Mouse (Mus musculus) forebrain, postnatal 0 days (tissue): ENCODE results near the gene Iqck. TPM values are rescaled to one million over a fixed set of nuclear protein-coding genes. Genes with fewer than 3 reads are reported as not detected.

Experiments used
- ATAC-seq: fragments of 200-750 bp; cut with Nextera tagmentation; 2 replicates; pipeline ENCODE4 v1.8.0; 2017; ENCODE audit warnings: mild to moderate bottlenecking, moderate library complexity
- DNase-seq: peaks from one replicate; pipeline ENCODE4 v3.0.0-alpha.2; 2015
- H3K27ac ChIP-seq: fragments of 300-500 bp; sonication (generic); 2 replicates; pipeline ENCODE4 v1.5.1; 2014; ENCODE audit warnings: low read depth, mild to moderate bottlenecking, antibody characterized with exemption, low read length, moderate library complexity, mixed read lengths
- H3K27me3 ChIP-seq: fragments of 300-500 bp; sonication (generic); 2 replicates; pipeline ENCODE4 v1.6.1; 2014; ENCODE audit warnings: mild to moderate bottlenecking, low read length, mixed read lengths; ENCODE audit not compliant: insufficient read depth
- H3K36me3 ChIP-seq: fragments of 300-500 bp; sonication (generic); 2 replicates; pipeline ENCODE4 v1.6.1; 2014; ENCODE audit warnings: mild to moderate bottlenecking, moderate library complexity; ENCODE audit not compliant: insufficient read depth
- H3K4me1 ChIP-seq: fragments of 300-500 bp; sonication (generic); 2 replicates; pipeline ENCODE4 v1.6.1; 2014; ENCODE audit warnings: antibody characterized with exemption; ENCODE audit not compliant: insufficient read depth
- H3K4me2 ChIP-seq: fragments of 300-500 bp; sonication (generic); 2 replicates; pipeline ENCODE4 v1.6.1; 2014; ENCODE audit warnings: low read depth, mild to moderate bottlenecking, moderate library complexity
- H3K4me3 ChIP-seq: fragments of 300-500 bp; sonication (generic); 2 replicates; pipeline ENCODE4 v1.5.1; 2014; ENCODE audit warnings: low read depth, low read length, mixed read lengths
- H3K9ac ChIP-seq: fragments of 300-500 bp; sonication (generic); 2 replicates; pipeline ENCODE4 v1.6.1; 2014; ENCODE audit warnings: mild to moderate bottlenecking
- H3K9me3 ChIP-seq: fragments of 300-500 bp; sonication (generic); 2 replicates; pipeline ENCODE4 v1.6.1; 2016; ENCODE audit warnings: low read length
- CTCF ChIP-seq: sonication (generic); IDR thresholded peaks from 2 replicates; pipeline ENCODE4 v1.5.1; 2016; ENCODE audit warnings: antibody characterized with exemption, control low read depth, low read depth
- WGBS: fragments of 180-500 bp; shearing (Covaris S2); extraction: QIAGEN DNeasy Blood & Tissue Kit; methylation state at CpG from one replicate; pipeline ENCODE4 v1.1.7; 2014; 5-methylcytosine and 5-hydroxymethylcytosine counted together
- polyA plus RNA-seq: library from polyadenylated mRNA; unstranded; fragments of >200 nt; fragmentation: Nextera tagmentation; extraction: Ambion mirVana; gene quantifications from 2 replicates; pipeline ENCODE4 v1.2.1, GENCODE M21; 2015
- total RNA-seq: library from RNA; depleted of rRNA; stranded (reverse); fragments of >200 nt; gene quantifications from 2 replicates; pipeline ENCODE4 v1.2.3, GENCODE M21; 2014

The Iqck gene
- total and polyA plus RNA-seq, 2 experiments from 2014 or later: 6.2 to 7.1 TPM

DNA sequence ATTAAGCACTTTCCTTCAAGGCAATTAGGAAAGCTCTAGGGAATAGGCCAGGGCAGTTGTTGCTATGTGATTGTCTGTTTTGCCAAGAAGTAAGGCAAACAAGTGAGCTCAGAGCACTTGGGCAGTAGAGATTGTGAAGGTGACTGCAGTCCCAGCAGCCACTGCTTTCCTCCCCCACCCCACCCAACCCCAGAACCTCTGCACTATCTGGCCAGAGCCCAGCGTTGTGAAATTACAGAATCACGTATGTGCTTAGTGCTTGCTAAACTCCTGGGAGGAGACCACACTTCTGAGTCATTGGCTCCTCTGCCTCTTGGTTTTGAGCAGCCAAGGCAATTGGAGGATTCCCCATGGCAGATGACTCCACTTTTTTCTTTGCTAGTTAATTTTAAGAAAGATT, 79.8 kb downstream of the Iqck start:
- ATAC-seq: no peak
- Histone ChIP-seq H3K9ac (no peak overlapping the region), H3K4me3 (no peak overlapping the region), H3K9me3 (no peaks in the 10 kb centered on the region), H3K27ac (no peak overlapping the region), H3K27me3 (no peaks in the 10 kb centered on the region), H3K36me3 (no peaks in the 10 kb centered on the region), H3K4me2 (no peak overlapping the region), H3K4me1 (no peaks in the 10 kb centered on the region)
- no peak for TF ChIP-seq CTCF
- 65% methylated on average over 2 of the region's 2 CpGs for WGBS
- no peak for DNase-seq

DNA sequence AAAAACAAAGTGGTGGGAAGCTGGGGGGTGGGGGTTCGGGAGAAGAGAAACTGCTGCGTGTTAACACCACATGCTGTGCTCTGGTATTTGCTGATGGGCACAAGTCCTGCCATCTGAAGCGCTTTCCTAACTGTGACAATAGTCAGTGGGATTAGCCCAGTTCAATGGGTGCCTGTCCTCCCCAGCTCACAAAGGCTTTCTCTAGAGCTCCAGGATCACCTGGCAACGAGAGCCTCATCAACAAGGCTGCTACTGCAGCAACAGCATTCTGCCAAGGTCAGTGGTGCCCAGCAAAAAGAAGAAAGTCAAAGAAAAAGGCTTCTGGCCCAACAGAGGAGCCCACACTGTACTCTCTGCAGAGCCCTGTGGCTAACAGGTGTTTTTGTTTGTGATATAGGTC, 81.3 kb downstream of the Iqck start:
- Histone ChIP-seq H3K27me3 (no peaks in the 10 kb centered on the region), H3K4me2 (no peak overlapping the region), H3K36me3 (no peaks in the 10 kb centered on the region), H3K9me3 (no peaks in the 10 kb centered on the region), H3K27ac (no peak overlapping the region), H3K9ac (no peak overlapping the region), H3K4me1 (no peaks in the 10 kb centered on the region), H3K4me3 (no peak overlapping the region)
- 4% methylated on average over 4 of the region's 4 CpGs for WGBS
- TF ChIP-seq CTCF: no peak
- peak; percentile 50 for ATAC-seq
- DNase-seq: no peak

DNA sequence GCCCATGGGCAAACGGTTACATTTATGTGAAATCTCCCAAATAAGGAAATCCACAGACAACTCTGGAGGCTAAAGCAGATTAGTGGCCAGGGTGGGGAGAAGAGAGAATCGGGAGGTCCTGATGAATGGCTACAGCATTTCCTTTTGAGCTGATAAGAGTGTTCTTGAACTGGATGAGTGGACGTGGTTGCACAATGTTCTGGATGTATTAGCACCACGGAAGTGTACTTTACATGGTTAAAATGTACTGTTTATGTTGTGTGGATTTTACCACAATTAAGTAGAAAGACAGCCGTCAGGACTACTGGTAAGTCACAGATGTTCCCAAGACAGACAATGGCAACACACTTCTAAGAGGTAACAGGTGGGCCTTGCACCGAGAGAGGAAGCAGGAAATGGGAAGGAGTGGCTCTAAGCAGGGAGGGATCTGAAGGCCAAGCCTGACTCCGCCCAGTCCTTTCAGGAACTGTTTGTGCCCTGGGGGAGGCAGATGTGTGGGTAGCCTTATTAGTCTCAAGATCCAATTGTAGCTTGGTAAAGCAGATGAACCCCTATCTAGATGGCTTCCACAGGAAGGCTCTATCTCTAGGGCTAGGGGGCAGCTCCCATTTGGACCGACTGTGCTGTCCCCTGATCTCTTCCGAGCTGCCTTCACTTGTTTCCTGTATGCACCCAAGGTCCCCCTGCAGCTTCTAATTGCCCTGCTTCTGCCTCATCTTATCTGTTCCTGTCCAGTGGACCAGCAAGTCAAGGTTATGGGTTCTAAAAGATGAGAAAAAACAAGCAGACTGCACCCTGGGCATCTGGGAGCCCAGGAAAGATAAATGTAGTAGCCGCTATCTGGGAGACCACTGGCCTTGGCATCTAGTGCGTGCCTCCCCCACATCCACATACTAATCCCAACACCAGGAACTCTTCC, 82.2 kb downstream of the Iqck start:
- no peaks in the 10 kb centered on the region for H3K36me3 ChIP-seq
- H3K27ac ChIP-seq: no peak overlapping the region
- no peaks in the 10 kb centered on the region for H3K4me1 ChIP-seq
- no peak overlapping the region for H3K9ac ChIP-seq
- TF ChIP-seq CTCF: no peak
- H3K4me2 ChIP-seq: no peak overlapping the region
- no peak overlapping the region for H3K4me3 ChIP-seq
- no peaks in the 10 kb centered on the region for H3K27me3 ChIP-seq
- H3K9me3 ChIP-seq: no peaks in the 10 kb centered on the region
- DNase-seq: no peak
- WGBS: 73% methylated on average over 11 of the region's 11 CpGs
- ATAC-seq: no peak

DNA sequence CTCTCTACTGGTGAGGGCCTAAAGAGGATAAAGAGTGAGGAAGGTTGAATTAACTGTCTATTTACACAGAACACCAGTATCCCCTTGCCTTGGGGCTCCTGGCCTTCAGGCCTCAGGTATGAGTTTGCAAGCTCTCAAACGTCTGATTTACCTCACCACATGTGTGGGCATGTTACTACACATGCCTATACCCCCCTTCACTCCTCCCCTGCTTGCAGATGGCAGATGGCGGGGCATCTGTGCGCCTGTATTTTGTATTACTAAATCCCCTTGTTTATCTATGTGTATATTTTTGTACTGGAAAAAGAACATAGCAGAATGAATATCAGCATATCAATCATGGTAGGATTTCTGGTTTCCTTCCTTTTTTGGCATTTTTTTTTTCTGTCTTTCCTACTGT, 86.7 kb downstream of the Iqck start:
- no peak for TF ChIP-seq CTCF

DNA sequence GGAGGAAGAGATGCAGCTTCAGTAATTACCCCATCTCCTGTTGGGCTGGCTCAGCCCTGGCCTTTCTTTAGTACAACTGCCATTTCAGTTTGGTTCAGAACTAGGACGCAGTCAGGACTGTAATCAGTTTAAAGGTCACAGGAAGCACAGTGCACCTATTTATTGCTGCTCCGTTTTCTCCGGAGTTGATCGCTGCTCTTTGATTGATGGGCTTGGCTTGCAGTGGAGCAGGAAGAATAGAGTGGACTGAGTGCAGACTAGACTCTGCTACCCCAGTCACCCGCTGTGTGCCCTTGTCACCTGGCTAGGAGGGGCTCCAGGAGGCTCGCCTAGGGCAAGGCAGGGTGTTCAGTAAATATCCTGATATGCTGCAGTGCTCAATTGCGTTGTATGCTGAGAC, 87.6 kb downstream of the Iqck start:
- Histone ChIP-seq H3K4me3 (no peak overlapping the region), H3K9me3 (no peaks in the 10 kb centered on the region), H3K27me3 (no peaks in the 10 kb centered on the region), H3K9ac (no peak overlapping the region), H3K36me3 (no peaks in the 10 kb centered on the region), H3K4me1 (no peaks in the 10 kb centered on the region), H3K4me2 (no peak overlapping the region), H3K27ac (no peak overlapping the region)
- ATAC-seq (no peak), DNase-seq (no peak)
- WGBS: 58% methylated on average over 7 of the region's 7 CpGs
- no peak for TF ChIP-seq CTCF

More for the DNA sequence above, 86.7 kb downstream of the Iqck start:
- no peaks in the 10 kb centered on the region for H3K27me3 ChIP-seq
- no peak for DNase-seq
- no peak overlapping the region for H3K4me2 ChIP-seq
- no peaks in the 10 kb centered on the region for H3K36me3 ChIP-seq
- no peak overlapping the region for H3K4me3 ChIP-seq
- H3K9me3 ChIP-seq: no peaks in the 10 kb centered on the region
- no peaks in the 10 kb centered on the region for H3K4me1 ChIP-seq
- no peak for ATAC-seq
- WGBS: 79% methylated on average over 3 of the region's 3 CpGs
- no peak overlapping the region for H3K27ac ChIP-seq
- H3K9ac ChIP-seq: no peak overlapping the region

DNA sequence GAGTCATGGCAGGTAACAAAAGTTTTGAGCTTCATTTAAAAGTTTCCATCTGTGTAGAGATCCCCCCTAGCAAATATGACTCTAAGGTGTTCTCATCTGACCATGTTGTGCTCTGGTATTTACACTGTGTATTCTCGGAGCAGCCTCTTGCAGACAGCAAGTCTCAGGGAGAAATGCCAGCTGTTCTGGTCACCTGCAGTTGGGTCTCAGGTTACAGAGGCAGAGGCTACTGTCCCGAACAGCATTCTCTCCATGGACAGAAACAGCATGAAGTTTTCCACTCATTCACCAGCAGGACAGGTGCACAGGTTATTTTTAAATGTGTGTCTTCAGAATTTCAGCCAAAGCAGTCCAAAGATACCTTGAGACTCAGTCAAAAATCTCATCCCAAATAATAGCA, 89.3 kb downstream of the Iqck start:
- Histone ChIP-seq H3K36me3 (no peaks in the 10 kb centered on the region), H3K27ac (no peak overlapping the region), H3K4me1 (no peaks in the 10 kb centered on the region), H3K27me3 (no peaks in the 10 kb centered on the region), H3K4me3 (no peak overlapping the region), H3K9ac (no peak overlapping the region), H3K4me2 (no peak overlapping the region), H3K9me3 (no peaks in the 10 kb centered on the region)
- no peak for TF ChIP-seq CTCF
- DNase-seq (no peak), ATAC-seq (no peak)
- 30% methylated on average over 2 of the region's 2 CpGs for WGBS

DNA sequence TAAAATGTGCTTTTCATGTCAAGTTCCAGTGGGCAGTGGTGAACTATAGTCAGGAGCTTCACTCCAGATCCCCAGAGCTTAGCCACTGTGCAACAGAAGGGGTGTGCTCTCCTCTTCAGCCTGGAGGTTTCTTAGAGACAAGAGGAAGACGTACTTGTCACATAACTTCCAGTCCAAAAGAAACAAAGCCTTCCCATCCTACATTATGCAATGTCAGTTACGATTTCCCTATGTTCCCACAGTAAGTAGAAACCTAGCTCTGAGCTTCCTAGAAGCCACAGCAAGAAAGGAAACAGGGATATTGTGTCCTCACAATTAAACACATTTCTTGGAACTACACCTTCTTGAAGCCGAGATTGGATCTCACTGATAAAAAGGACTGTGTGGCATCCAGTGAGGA, 91.7 kb downstream of the Iqck start:
- 66% methylated on average over 3 of the region's 3 CpGs for WGBS
- no peak overlapping the region for H3K4me3 ChIP-seq
- no peaks in the 10 kb centered on the region for H3K27me3 ChIP-seq
- H3K4me2 ChIP-seq: no peak overlapping the region
- H3K36me3 ChIP-seq: no peaks in the 10 kb centered on the region
- no peaks in the 10 kb centered on the region for H3K9me3 ChIP-seq
- H3K9ac ChIP-seq: no peak overlapping the region
- ATAC-seq (no peak), DNase-seq (no peak)
- H3K27ac ChIP-seq: no peak overlapping the region
- TF ChIP-seq CTCF: no peak
- no peaks in the 10 kb centered on the region for H3K4me1 ChIP-seq
